Mouse (Mus musculus) lung, postnatal 0 days (tissue): ENCODE measurements around the gene Amt. TPM values are rescaled to one million over a fixed set of nuclear protein-coding genes. Genes with fewer than 3 reads are reported as not detected.

Experiments
- ATAC-seq: fragments of 200-750 bp; cut with Nextera tagmentation; 2 replicates; pipeline ENCODE4 v1.8.0; 2017; ENCODE audit warnings: moderate library complexity
- DNase-seq: peaks from one replicate; pipeline ENCODE4 v3.0.0-alpha.2; 2016; ENCODE audit warnings: low spot score
- H3K27ac ChIP-seq: fragments of 300-500 bp; sonication (generic); 2 replicates; pipeline ENCODE4 v1.5.1; 2014; ENCODE audit warnings: antibody characterized with exemption, mild to moderate bottlenecking, low read length, mixed read lengths
- H3K27me3 ChIP-seq: fragments of 300-500 bp; sonication (generic); replicated peaks from 2 replicates; pipeline ENCODE4 v1.6.1; 2014; ENCODE audit warnings: low read length, mixed read lengths; ENCODE audit not compliant: insufficient read depth
- H3K36me3 ChIP-seq: fragments of 300-500 bp; sonication (generic); 2 replicates; pipeline ENCODE4 v1.6.1; 2014; ENCODE audit warnings: low read length, mixed read lengths; ENCODE audit not compliant: insufficient read depth
- H3K4me1 ChIP-seq: fragments of 300-500 bp; sonication (generic); 2 replicates; pipeline ENCODE4 v1.6.1; 2014; ENCODE audit warnings: antibody characterized with exemption, low read depth, low read length, mixed read lengths; ENCODE audit not compliant: insufficient read depth
- H3K4me2 ChIP-seq: fragments of 300-500 bp; sonication (generic); replicated peaks from 2 replicates; pipeline ENCODE4 v1.6.1; 2014; ENCODE audit warnings: low read depth, mild to moderate bottlenecking, low read length, moderate library complexity, mixed read lengths
- H3K4me3 ChIP-seq: fragments of 300-500 bp; sonication (generic); 2 replicates; pipeline ENCODE4 v1.5.1; 2014; ENCODE audit warnings: low read depth, low read length
- H3K9ac ChIP-seq: fragments of 300-500 bp; sonication (generic); replicated peaks from 2 replicates; pipeline ENCODE4 v1.6.1; 2014; ENCODE audit warnings: low read depth, mild to moderate bottlenecking
- H3K9me3 ChIP-seq: fragments of 300-500 bp; sonication (generic); 2 replicates; pipeline ENCODE4 v1.6.1; 2016; ENCODE audit warnings: low read length, mixed read lengths
- CTCF ChIP-seq: IDR thresholded peaks from 2 replicates; pipeline ENCODE4 v1.5.1; 2016; ENCODE audit warnings: antibody characterized with exemption, mild to moderate bottlenecking
- EP300 ChIP-seq: IDR thresholded peaks from 2 replicates; pipeline ENCODE4 v1.6.1; 2016; ENCODE audit warnings: antibody characterized with exemption, mild to moderate bottlenecking, control low read depth
- WGBS: fragments of 180-500 bp; shearing (Covaris S2); extraction: QIAGEN DNeasy Blood & Tissue Kit; methylation state at CpG from one replicate; pipeline ENCODE4 v1.1.7; 2014; 5-methylcytosine and 5-hydroxymethylcytosine counted together
- polyA plus RNA-seq: library from polyadenylated mRNA; unstranded; fragments of >200 nt; fragmentation: Nextera tagmentation; extraction: Ambion mirVana; gene quantifications from 2 replicates; pipeline ENCODE4 v1.2.1, GENCODE M21; 2015

Gene Amt
- polyA plus RNA-seq, 1 experiment from 2014 or later, result 9.8 TPM

DNA sequence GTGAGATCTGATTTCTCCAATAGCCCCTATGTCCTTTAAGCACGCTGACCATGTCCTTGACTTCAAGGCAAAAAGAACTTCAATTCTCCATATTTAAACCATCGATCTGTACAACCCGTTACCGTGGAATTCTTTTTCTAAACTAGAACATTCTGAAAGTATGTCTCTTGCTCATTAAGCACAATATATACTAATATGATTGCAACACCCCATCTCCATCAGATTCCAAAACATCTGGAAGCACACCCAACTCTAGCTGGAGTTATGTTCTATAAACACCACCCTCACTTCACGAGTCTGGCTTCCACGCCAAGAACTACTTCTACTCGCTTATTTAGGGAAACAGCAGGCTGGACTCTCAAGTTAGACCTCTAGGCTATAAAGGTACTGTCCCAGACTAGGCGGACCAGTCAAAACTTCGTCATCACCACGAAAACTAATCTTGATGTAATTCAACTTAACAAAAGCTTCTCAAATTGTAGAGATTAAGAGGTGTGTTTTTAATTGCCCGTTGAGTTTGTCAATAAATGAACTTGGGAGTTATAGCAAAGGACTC is 34.1 kb upstream of the Amt start:
- H3K27ac ChIP-seq, result peak overlapping the region; percentile 93
- peaks cover 10% of the 10 kb centered on the region; the same call in 1 of the 2 replicates for H3K4me1 ChIP-seq
- WGBS, result 23% methylated on average over 11 of the region's 11 CpGs
- peak overlapping the region; percentile 83 for H3K9ac ChIP-seq
- no peaks in the 10 kb centered on the region for H3K9me3 ChIP-seq
- H3K4me2 ChIP-seq, result peak overlapping the region; percentile 64
- TF ChIP-seq EP300 (peak; percentile 69), CTCF (no peak)
- no peak for ATAC-seq
- no peaks in the 10 kb centered on the region for H3K36me3 ChIP-seq
- peak; percentile 73 for DNase-seq
- H3K27me3 ChIP-seq, result no peaks in the 10 kb centered on the region
- H3K4me3 ChIP-seq, result peak overlapping the region; percentile 94

DNA sequence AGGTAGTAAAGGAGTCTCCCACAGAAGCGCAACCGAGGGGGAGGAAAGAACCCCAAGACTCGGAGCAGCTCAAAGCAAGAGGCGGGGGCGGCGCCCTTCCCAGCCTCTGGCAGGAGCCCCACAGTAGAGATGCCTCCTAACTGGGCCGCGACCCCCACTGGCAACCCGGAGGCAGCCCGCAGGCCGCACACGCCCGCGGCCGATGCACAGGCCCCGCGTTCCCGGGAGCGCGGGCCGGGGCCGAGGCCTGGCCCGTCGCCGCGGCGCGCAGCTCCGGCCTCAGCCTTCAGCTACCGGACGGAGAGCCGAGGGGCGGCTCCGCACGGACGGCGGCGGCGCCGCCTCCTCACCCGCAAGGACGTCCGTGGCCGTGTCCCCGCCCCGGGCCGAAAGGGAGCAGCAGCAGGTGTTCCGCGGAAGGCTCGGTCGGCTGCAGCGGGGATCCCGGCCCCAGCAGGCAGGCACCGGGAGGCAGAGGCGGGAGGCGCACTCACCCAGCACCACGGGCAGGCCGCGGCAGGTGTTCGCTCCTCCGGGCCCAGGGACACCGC is 33.4 kb upstream of the Amt start:
- WGBS, result 1% methylated on average over 40 of the region's 62 CpGs
- TF ChIP-seq EP300, result no peak
- TF ChIP-seq CTCF, result no peak; the same call in 1 of the 2 replicates
- H3K27ac ChIP-seq, result peak overlapping the region; percentile 93

DNA sequence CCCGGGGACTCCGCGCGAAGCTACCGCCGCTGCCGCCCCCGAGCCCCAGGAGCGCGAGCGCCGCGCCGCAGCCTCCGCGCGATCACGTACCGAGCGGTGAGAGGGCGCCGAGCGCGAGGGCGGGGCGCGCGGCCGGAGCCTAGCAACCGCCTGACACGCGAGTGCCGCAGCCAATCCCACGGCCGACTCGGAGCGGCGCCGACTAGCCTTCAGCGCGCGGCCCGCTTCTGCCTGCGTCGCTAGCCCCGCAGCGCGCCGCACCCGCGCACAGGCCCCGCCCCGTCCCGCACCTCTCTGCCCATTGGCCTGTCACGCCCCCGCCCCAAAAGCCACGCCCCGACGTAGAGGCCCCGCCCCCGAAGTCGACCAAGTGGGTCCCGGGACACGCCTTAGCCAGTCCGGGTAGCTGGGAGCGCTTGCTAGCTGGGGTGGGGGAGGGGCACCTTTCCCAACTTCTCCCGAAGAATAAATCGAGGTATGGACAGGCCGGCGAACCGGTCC is 32.9 kb upstream of the Amt start, which contains the start of gene Dag1:
Dag1 (minus strand) TSS at position 269 of the 501 bp plus-strand sequence.
- H3K9ac ChIP-seq, result peak within 1 kb of the TSS; percentile 83
- H3K36me3 ChIP-seq, result no peaks in the 10 kb centered on the region
- under 1% methylated on average over 41 of the region's 71 CpGs for whole genome bisulfite sequencing
- no peaks in the 10 kb centered on the region for H3K27me3 ChIP-seq
- ATAC-seq (peak; percentile 95), DNase-seq (peak; percentile 97)
- peak within 1 kb of the TSS; percentile 64 for H3K4me2 ChIP-seq
- peak within 1 kb of the TSS; percentile 93 for H3K27ac ChIP-seq
- H3K4me3 ChIP-seq, result peak within 1 kb of the TSS; percentile 94
- no peaks in the 10 kb centered on the region for H3K9me3 ChIP-seq
- TF ChIP-seq CTCF (no peak), EP300 (no peak)
- peaks cover 10% of the 10 kb centered on the region; the same call in 1 of the 2 replicates for H3K4me1 ChIP-seq

More for the DNA sequence above, 33.4 kb upstream of the Amt start:
- H3K27me3 ChIP-seq, result no peaks in the 10 kb centered on the region
- ATAC-seq (peak; percentile 50), DNase-seq (peak; percentile 55)
- peak overlapping the region; percentile 64 for H3K4me2 ChIP-seq
- H3K9me3 ChIP-seq, result no peaks in the 10 kb centered on the region
- peaks cover 10% of the 10 kb centered on the region; the same call in 1 of the 2 replicates for H3K4me1 ChIP-seq
- peak overlapping the region; percentile 94 for H3K4me3 ChIP-seq
- no peaks in the 10 kb centered on the region for H3K36me3 ChIP-seq
- peak overlapping the region; percentile 83 for H3K9ac ChIP-seq

DNA sequence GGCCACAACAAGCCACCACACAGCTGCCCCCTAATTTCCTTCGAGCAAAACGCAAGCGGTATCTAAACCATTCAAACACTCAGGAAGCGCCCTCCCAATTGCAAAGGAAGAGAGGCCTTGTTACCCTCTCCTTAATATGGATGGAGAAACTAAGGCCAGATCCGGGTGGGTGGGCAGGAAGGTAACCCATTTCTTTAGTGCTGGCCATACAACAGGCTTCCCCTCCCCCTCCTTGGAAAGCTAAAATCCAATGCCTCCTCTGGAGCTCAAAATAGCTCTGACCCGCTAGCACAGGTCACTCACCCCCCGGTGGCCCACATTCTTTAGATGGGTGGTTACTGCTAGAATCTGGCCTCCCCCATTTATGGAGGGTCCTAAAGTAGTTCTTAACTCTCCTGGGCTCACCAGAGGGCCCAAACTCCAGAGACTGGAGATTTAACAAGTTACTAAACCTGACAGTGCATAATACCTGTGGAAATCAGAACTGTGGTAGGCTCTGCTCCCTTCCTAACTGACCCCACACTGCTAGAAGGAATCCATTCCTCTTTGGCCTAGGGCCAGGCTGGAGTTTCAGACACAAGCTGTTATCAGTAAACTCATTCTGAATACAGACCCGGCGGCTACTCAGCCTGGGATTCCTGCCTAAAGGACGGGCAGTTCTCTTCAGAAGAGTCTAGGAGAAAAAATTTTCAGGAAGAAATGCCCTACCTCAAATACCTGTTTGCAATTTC is 32.3 kb upstream of the Amt start:
- peak overlapping the region; percentile 44 for H3K9ac ChIP-seq
- ATAC-seq, result peak; percentile 26
- WGBS, result 8% methylated on average over 10 of the region's 10 CpGs
- H3K36me3 ChIP-seq, result no peaks in the 10 kb centered on the region
- peak overlapping the region; percentile 64 for H3K4me2 ChIP-seq
- peak overlapping the region; percentile 93 for H3K27ac ChIP-seq
- H3K4me1 ChIP-seq, result peaks cover 10% of the 10 kb centered on the region; the same call in 1 of the 2 replicates
- H3K27me3 ChIP-seq, result no peaks in the 10 kb centered on the region
- H3K4me3 ChIP-seq, result peak overlapping the region; percentile 94
- peak; percentile 70 for DNase-seq
- H3K9me3 ChIP-seq, result no peaks in the 10 kb centered on the region
- TF ChIP-seq CTCF, result no peak
- TF ChIP-seq EP300, result peak; percentile 77

DNA sequence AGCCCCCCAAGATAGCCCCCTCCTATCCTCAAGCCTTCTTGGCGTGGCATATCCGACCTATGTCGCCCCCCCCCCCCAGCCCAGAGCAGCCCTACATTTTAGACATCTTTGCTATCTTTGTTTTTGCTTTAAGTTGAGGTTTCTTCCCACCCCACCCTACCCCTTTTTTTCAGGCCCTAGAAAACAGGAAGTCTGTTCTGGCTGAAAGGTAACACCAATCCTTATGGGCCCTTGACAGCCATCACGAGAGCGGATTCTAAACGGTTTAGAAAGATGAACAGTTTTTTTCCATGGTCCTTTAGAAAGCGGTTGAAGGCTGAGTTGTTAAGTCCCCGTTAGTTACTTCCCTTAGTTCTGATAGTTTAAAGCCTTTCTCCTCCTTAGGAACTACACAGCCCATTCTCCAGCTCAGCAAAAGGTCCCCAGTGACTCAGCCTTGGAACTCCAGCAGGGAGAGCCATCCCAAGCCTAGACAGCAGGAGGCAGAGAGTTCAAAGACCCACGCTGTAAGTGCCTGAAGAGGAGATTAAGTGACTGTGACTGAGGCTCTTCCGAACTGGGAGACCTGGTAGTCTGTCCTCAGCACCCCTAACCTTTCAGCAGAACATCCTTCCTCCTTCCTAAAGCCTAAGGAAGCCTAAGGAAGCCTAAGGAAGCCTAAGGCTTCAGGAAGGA is 30.3 kb upstream of the Amt start:
- ATAC-seq, result no peak
- Histone ChIP-seq H3K27me3 (no peaks in the 10 kb centered on the region), H3K4me1 (peaks cover 10% of the 10 kb centered on the region; the same call in 1 of the 2 replicates), H3K9me3 (no peaks in the 10 kb centered on the region), H3K4me3 (no peak overlapping the region), H3K4me2 (no peak overlapping the region), H3K9ac (no peak overlapping the region), H3K27ac (peak overlapping the region; percentile 32), H3K36me3 (no peaks in the 10 kb centered on the region)
- no peak for DNase-seq
- WGBS, result 50% methylated on average over 10 of the region's 10 CpGs
- TF ChIP-seq EP300 (no peak), CTCF (no peak)
